Mouse (Mus musculus): ENCODE data around the gene Peg3.

The Peg3 gene

DNA sequence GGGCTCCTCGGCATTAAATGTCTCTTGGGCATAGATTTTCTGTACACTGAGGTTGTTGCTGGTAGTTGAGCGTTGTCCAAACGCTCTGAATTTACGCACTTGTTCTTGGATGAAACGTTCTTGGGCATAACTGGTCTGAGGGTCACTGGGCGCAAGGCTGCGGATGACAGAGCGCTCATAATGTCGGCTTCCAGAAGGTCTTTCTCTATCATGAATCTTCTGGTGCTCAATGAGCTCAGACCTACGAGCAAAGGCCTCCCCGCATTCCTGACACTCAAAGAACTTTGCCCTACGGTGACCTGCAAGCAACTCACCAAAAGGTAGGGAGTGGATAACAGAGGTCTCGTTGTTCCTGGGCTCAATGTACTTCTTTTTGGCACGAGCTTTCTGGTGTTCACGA is 20.8 kb downstream of the Peg3 start:
- no peak for DNase-seq (ENCODE audit: inconsistent ontology term)

DNA sequence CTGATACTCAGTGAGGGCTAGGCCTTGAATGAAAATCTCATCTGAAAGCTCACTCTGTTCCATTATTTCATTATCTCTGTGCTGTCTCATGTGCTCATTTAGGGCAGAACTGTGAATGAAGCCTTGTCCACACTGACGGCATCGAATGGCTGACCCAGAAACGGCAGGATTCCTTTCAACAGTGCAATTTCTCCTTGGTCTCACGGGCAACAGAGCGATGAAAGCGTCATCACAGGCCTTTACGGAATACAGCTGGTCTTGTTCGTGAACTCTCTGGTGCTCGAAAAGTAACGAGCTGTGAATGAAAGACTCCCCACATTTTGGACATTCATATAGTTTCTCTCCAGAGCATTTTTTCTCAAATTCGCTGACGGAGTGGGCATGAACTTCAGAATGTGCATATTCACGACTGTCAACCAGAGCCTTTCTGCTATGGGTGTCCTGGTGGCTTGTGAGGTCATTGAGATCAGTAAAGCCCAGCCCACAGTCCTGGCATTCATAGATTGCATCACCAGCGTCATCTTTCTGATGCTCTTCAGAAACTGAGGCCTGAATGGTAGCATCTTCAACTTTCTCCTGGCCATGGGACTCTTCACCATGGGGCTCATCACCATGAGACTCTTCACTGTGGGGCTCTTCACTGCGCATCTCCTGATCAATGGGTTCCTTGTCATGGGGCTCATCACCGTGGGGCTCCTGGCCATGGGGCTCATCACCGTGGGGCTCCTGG is 21.6 kb downstream of the Peg3 start:
- peak; percentile 50 for DNase-seq (ENCODE audit: inconsistent ontology term)

DNA sequence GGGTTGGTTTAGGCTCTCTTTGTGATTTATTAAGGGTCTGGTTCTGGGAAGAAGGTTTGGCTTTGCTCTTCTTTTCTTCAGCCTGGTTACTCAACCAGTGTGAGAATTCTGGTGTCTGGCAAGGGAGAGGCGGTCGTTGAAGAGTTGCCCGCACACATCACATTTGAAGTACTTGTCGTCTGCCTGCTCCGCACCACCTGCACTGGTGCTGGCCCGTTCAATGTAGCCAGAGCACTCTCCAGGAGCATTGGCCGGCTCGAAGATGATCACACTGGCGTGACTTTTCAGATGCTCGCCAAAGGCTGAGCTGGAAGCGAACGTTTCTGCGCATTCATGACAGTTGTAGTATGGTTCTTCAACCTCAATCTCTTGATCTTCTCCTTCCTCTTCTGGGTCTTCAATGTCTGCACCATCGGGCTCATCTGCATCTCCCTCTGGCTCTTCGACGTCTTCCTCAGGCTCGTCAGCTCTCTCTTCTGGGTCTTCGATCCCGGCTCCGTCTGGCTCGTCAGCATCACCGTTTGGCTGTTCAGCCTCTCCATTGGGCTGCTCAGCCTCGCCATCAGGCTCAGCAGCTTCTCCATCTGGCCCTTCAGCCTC is 22.7 kb downstream of the Peg3 start:
- DNase-seq (ENCODE audit: inconsistent ontology term) = no peak

- no peak for DNase-seq (ENCODE audit: inconsistent ontology term)
Observed at GRCm38 (mm10) chr7:6699230-6699629, 31.0 kb downstream of the Peg3 start.

DNA sequence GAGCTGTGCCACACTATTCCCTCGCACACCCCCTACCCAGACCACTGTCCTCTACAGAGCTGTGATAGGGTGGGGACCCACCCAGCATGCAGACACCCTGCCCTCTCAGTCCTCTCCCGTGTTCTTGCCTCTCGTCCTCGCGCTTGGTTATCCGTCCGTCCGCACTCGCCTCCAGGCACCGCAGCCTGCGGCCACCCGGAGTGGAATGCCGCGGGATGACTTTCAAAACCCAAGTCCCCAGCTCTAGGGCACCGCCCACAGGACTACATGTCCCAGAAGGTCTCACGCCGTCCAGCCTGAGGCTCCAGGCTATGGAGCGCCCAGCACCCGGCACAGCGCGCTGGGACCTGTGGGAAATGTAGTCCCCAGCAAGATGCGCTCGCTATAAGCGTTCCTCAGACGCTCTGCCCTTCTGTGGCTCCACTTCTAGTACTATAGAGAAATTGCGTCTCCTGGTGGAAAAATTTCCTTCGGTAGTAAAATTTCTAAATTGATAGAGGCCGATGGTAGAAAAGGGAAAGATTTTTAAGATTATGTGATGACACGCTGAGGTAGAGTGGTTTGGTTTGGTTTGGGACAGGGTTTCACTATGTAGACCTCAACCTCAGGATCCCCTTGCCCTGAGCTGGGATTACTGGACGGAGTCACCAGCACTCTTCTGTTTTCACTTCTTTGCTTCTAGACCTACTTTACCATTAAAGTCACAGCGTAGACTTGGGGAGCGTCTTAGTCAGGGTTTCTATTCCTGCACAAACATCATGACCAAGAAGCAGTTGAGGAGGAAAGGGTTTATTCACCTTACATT is 33.8 kb downstream of the Peg3 start, which contains the start of gene Zim1:
TSS of gene Zim1 (minus strand) at position 210 of the 805 bp plus-strand sequence.
- peak; percentile 84 for DNase-seq (ENCODE audit: inconsistent ontology term)

DNA sequence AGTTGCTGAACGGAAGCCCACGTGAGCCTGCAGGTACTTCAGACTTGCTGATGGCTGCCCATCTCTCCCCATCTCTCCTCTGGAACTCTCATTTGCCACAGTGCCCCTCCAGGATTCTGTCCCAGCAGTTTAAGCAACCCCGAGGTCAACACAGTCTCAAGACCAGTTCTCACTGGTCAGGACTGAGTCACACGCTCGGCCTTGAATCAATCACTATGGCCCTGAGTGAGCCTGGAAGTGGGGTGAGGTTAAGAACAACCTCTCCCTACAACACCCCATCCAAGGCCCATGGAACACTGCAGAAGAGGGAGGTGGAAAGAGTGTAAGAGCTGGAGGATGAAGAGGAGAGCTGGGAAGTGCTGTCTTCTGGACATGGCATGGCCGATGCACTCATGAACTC is 44.7 kb downstream of the Peg3 start:
- DNase-seq (ENCODE audit: inconsistent ontology term) = no peak

DNA sequence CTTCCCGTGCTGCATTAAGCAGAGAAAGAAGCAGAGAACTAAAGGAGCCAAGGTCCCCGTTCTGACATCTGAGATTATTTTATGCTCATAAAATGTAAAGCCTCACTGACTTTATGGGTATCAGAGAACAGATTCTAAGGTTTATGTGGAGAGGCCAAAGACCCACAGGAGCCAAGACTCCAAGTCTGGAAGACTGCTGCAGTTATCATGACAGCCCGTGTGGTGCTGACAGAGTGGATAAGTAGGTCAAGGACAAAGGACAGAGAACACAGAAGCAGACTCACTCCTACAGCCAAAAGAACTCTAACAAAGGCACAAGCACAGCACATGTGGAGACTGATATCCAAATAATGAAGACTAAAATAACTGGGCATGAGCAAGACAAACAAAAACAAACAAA is 63.5 kb downstream of the Peg3 start:
- no peak for DNase-seq (ENCODE audit: inconsistent ontology term)

DNA sequence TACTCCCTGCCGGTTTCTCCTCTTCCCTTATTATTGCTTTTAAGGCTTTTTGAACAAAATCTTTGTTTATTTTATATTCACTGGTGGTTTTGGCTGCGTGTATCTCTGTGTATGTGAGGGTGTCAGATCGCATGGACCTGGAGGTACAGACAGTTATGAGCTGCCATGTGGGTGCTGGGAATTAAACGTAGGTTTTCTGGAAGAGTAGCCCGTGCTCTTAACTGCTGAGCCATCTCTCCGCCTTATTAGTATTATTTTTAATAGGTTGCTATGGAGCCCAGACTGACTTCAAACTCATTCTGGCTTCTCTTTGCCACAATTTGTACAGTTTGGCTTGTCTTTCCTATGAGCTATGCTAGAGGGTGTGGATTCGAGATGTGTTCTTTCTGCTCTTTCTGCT is 66.8 kb downstream of the Peg3 start:
- no peak for DNase-seq (ENCODE audit: inconsistent ontology term)

- peak; percentile 22 for DNase-seq (ENCODE audit: inconsistent ontology term)
Observed at GRCm38 (mm10) chr7:6659605-6660004, 70.6 kb downstream of the Peg3 start.

GRCm38 (mm10) chr7:6658606-6659005 is 71.6 kb downstream of the Peg3 start:
- no peak for DNase-seq (ENCODE audit: inconsistent ontology term)
